Mouse (Mus musculus): Measurements from ENCODE around the gene Samd10. TPM values are rescaled to one million over a fixed set of nuclear protein-coding genes. Genes with fewer than 3 reads are reported as not detected.

Samd10 gene
- 7.8 and 8.6 TPM in 2 replicates for polyA plus RNA-seq (2015; fragmentation: Nextera tagmentation; extraction: Ambion mirVana)

DNA sequence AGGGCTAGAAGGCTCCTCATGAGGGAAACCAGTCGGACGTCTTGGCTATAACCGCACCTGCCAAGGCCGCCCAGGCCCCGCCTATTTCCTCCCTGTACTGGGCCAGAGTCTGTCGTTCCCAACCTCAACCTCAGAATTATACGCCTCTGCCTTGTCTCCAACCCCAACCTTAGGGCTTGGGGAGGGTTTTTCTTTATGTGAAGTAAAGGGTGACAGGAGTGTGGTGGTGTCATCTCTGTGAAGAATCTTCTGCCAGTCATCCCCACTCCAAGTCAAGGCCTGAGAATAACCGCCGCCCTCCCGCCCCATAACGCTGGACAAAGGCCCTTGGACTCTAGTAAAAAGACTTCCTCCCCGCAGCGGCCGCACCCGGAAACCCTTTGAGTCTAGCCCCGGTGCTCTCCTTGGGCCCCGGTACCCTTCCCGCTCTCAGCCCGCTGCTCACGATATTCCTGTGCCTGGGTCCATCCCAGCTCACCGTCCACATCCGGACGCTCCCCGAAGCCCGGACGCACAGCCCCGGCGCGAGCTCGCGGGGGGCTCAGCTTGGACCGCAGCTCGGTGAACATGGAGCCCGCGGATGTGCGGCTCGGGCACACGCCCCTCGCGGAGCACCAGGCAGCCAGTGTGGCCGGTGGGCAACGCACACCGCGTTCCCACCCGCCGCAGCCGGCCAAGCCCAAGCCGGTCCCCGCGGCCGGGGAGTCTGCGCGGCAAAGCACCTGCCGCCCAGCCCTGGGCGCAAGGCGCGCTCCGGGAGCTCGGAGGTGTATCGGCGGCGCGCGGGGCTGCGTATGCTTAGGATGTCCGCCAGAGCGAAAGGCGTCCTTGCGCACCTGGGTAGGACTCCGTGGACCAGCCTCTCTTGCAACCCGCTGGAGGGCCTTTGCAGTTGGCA is at the start of gene Samd10:
Samd10 (minus strand) TSS at position 759 of the 898 bp plus-strand sequence.
- Histone ChIP-seq H3K9ac (peak within 1 kb of the TSS; percentile 71), H3K4me1 (peaks cover 22% of the 10 kb centered on the region), H3K4me3 (peak within 1 kb of the TSS; percentile 96), H3K4me2 (replicated peaks) (peak within 1 kb of the TSS; percentile 95), H3K36me3 (no peaks in the 10 kb centered on the region), H3K27me3 (peaks cover 30% of the 10 kb centered on the region), H3K27ac (no peak within 1 kb of the TSS), H3K9me3 (no peaks in the 10 kb centered on the region)
- ATAC-seq (ENCODE audit: low FRiP score, low read depth) = no peak
- WGBS = 1% methylated on average over 66 of the region's 71 CpGs

DNA sequence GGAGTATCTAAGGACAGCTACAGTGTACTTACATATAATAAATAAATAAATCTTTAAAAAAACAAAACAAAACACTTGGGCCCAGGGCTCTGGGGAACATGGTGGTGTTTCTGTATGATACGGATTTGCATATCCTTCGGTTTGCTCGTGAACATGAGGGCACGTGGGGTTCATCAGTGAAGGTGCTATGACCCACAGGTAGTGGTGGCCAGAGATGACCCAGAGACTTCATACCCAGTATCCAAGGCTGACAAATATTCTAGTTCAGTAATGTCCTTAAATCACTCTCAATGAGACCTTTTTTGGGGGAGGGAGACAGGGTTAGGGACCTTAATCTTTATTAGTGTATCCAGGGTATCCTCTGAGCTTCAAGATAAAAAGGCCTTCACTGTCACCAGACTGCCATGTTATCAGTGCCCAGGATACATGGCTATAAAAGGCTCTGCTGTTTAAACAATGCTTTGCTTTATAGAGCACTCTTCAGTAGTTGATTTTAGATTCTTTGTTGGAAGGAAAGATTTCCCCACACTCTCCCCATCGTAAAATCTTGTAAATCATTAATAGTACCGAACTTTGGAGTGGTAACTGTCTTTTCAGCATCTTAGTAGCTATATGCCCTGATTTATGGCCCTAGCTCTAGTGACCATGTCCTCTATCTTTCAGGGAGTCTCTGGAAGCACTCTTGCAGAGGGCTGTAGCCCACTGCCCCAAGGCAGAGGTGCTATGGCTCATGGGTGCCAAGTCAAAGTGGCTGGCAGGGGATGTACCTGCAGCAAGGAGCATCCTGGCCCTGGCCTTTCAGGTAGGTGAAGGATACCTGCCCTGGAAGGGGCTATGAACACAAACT is 47.8 kb upstream of the Samd10 start:
- no peak overlapping the region for H3K9ac ChIP-seq
- ATAC-seq (ENCODE audit: low FRiP score, low read depth) = no peak
- H3K27ac ChIP-seq = no peak overlapping the region
- no peak overlapping the region for H3K4me2 ChIP-seq (replicated peaks)
- H3K36me3 ChIP-seq = peaks cover 87% of the 10 kb centered on the region
- no peak overlapping the region for H3K4me3 ChIP-seq
- peaks cover 16% of the 10 kb centered on the region for H3K4me1 ChIP-seq
- WGBS = 71% methylated on average over 6 of the region's 6 CpGs
- H3K9me3 ChIP-seq = no peaks in the 10 kb centered on the region
- H3K27me3 ChIP-seq = no peaks in the 10 kb centered on the region

DNA sequence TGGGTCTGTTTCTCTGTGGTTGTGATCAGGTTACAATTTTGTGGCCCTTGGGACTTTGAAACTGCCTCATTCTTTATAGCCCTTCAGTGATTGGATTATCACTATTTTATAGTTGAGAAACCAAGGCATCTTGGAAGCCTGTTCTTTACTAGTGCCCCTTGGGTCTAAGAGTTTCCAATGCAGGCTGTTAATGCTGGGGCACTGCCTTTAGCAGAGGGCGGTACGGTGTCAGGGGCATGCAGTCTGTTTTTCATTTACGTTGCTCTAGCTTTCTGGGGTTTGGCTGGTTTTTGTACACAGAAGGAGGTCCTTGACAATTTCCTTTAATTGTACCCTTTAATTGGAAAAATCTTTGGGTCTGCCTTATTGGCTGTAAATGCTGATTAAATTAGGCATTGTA is 46.7 kb upstream of the Samd10 start:
- Histone ChIP-seq H3K36me3 (peaks cover 87% of the 10 kb centered on the region), H3K4me1 (peaks cover 16% of the 10 kb centered on the region), H3K9me3 (no peaks in the 10 kb centered on the region), H3K9ac (no peak overlapping the region), H3K27me3 (no peaks in the 10 kb centered on the region), H3K4me2 (replicated peaks) (no peak overlapping the region), H3K27ac (no peak overlapping the region; the same call in 1 of the 2 replicates), H3K4me3 (no peak overlapping the region)
- peak; percentile 62; the same call in 1 of the 2 replicates for ATAC-seq (ENCODE audit: low FRiP score, low read depth)
- WGBS = 23% methylated on average over 3 of the region's 3 CpGs

DNA sequence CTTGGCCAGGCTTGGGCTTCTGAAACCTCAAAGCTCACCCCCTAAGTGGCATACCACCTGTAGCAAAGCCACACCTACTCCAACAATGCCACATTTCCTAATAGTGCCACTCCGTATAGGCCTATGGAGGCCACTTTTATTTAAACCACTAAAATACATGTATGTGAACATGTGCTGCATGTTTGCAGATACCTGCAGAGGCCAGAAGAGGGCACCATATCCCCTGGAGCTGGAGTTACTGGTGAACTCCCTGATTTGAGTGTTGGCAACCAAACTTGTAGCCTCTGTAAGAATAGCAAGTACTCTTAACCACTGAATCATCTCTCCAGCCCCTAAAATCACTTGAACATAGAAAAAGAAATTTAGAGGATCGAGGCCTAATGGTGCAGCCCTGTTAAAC is 45.3 kb upstream of the Samd10 start:
- H3K9me3 ChIP-seq = no peaks in the 10 kb centered on the region
- H3K4me2 ChIP-seq (replicated peaks) = no peak overlapping the region
- no peak overlapping the region for H3K27ac ChIP-seq
- no peak overlapping the region for H3K4me3 ChIP-seq
- no peaks in the 10 kb centered on the region for H3K27me3 ChIP-seq
- no peak for ATAC-seq (ENCODE audit: low FRiP score, low read depth)
- no peak overlapping the region for H3K9ac ChIP-seq
- 82% methylated on average over 2 of the region's 2 CpGs for WGBS
- peaks cover 86% of the 10 kb centered on the region for H3K36me3 ChIP-seq
- H3K4me1 ChIP-seq = peaks cover 16% of the 10 kb centered on the region

DNA sequence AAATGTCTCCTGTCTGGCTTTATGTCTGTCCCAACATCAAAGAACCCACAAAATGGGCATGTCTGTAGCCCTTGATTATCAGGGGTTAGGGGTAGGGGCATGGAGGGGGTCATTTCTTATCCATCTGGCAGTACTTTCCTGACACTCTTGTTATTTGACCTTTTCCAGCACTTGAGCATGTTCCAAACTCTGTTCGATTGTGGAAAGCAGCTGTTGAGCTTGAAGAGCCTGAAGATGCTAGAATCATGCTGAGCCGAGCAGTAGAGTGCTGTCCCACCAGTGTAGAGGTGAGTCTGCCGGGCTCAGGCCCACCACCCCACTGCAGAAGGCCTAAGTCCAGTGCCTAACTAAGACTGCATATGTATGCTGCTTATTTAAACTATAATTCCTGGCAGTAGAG is 36.9 kb upstream of the Samd10 start:
- H3K4me3 ChIP-seq = no peak overlapping the region
- H3K4me2 ChIP-seq (replicated peaks) = no peak overlapping the region
- H3K36me3 ChIP-seq = peaks cover 81% of the 10 kb centered on the region
- 87% methylated on average over 3 of the region's 3 CpGs for WGBS
- H3K9ac ChIP-seq = no peak overlapping the region
- H3K9me3 ChIP-seq = no peaks in the 10 kb centered on the region
- ATAC-seq (ENCODE audit: low FRiP score, low read depth) = no peak
- no peaks in the 10 kb centered on the region for H3K4me1 ChIP-seq
- no peaks in the 10 kb centered on the region for H3K27me3 ChIP-seq
- H3K27ac ChIP-seq = no peak overlapping the region

DNA sequence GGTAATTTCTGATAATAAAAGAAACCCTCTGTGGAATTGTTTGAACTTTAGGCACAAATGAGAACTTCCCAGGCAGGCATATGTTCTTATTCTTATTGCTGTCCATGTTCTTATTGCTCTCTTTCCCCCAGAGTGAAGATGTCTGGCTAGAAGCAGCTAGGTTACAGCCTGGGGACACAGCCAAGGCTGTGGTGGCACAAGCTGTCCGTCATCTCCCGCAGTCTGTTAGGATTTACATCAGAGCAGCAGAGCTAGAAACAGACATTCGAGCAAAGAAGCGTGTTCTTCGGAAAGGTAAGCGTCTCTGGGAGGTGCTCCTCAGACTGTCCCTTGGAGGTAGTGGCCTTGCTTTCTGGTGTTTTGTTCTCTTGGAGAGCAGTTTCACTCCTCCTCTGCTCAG is 33.6 kb upstream of the Samd10 start:
- Histone ChIP-seq H3K4me1 (no peaks in the 10 kb centered on the region), H3K27me3 (no peaks in the 10 kb centered on the region), H3K9ac (no peak overlapping the region), H3K4me2 (replicated peaks) (no peak overlapping the region), H3K27ac (no peak overlapping the region), H3K9me3 (no peaks in the 10 kb centered on the region), H3K4me3 (no peak overlapping the region), H3K36me3 (peaks cover 75% of the 10 kb centered on the region)
- ATAC-seq (ENCODE audit: low FRiP score, low read depth) = no peak
- 92% methylated on average over 6 of the region's 6 CpGs for WGBS

DNA sequence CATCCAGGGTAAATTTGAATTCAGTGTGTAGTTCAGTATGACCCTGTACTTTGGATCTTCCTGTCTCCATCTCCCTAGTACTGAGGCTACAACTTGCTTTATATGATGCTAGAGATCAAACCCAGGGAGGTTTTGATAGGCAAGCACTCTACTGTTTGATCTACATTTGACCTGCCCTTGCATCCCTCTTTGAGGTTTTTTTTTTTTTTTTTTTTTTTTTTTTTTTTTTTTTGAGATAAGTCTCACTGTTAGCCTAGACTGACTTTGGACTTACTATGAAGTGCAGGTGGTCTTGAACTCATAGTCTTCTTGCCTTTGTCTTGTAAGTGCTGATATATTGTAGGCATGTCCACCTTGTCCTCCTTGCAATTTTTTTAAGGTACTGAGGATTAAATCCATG is 29.5 kb upstream of the Samd10 start:
- Histone ChIP-seq H3K27me3 (no peaks in the 10 kb centered on the region), H3K9me3 (no peaks in the 10 kb centered on the region), H3K27ac (no peak overlapping the region), H3K4me2 (replicated peaks) (no peak overlapping the region), H3K4me3 (no peak overlapping the region), H3K9ac (no peak overlapping the region), H3K36me3 (peaks cover 65% of the 10 kb centered on the region), H3K4me1 (no peaks in the 10 kb centered on the region)
- no peak for ATAC-seq (ENCODE audit: low FRiP score, low read depth)

DNA sequence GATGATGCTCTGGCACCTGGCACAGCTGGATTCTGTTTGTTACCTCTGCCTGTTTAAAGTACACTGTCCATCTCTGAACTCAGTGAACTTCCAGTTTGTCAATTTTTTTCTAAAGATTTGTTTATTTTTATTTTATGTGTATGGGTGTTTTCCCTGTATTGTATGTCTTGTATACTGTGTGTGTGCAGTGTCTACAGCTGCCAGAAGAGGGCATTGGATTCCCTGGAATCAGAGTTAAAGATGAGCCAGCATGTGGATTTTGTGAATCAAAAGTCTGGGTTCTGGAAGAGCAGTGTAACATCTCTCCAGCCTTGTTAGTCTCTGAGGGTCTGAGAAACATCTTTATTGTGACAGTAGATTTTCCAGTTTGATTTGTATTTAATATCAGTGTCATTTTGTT is 24.4 kb upstream of the Samd10 start:
- Histone ChIP-seq H3K4me3 (no peak overlapping the region), H3K9ac (no peak overlapping the region), H3K36me3 (peaks cover 70% of the 10 kb centered on the region), H3K4me1 (no peaks in the 10 kb centered on the region), H3K9me3 (no peaks in the 10 kb centered on the region), H3K4me2 (replicated peaks) (no peak overlapping the region), H3K27ac (no peak overlapping the region), H3K27me3 (no peaks in the 10 kb centered on the region)
- no peak for ATAC-seq (ENCODE audit: low FRiP score, low read depth)

DNA sequence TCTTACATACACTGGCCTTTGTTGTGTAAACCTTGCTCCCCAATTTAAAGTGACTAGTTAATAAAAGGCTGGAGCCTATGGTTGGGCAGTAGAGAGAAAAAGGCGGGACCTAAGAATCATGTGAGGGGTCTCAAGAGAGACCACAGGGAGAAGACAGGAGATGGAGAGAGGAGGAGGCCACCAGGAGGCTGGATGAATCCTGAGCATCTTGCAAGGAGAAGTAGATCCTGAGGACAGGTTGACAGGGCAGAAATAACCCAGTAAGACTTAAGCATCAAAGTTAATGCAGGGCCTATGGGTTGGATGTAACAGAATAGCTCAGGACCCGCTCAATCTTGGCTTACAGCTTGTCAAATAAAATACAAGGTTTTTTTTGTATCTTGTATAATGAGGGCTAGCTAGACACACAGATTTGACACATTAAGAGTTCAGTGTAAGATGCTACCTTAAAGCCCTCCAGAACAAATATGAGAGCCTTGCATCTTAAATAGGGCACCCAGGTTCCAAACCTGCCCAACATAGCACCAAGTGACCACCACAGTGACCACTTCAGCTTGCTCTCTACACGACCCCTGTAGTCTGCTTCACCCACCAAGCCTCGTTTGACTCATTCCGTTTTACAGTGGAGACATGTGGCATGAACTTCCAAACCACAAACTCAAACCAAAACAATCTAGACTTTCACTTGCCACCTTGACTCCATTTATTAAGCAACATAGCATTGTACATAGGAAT is 19.9 kb upstream of the Samd10 start:
- Histone ChIP-seq H3K27me3 (no peaks in the 10 kb centered on the region), H3K4me1 (no peaks in the 10 kb centered on the region), H3K4me3 (no peak overlapping the region), H3K4me2 (replicated peaks) (no peak overlapping the region), H3K36me3 (peaks cover 67% of the 10 kb centered on the region), H3K9me3 (no peaks in the 10 kb centered on the region), H3K27ac (no peak overlapping the region), H3K9ac (no peak overlapping the region)
- ATAC-seq (ENCODE audit: low FRiP score, low read depth) = no peak
- 85% methylated on average over 5 of the region's 5 CpGs for WGBS

DNA sequence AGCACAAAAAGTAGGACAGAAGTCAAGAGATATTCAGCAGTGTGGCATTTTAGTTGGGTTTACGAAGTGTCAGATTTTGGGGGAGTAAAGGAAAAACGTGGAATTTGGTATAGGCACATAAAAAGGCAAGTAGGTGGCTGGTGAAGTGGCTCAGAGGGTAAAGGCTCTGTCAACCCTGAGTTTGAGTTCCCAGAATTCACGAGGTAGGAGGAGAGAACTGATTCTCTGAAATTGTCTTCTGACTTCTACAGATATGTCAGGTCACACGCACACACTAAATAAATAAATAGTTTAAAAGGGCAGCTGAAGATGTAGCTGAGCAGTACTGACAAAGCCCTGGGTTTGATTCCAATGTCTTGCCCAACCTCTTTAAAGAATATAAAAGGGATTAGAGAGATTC is 3.4 kb upstream of the Samd10 start:
- H3K4me2 ChIP-seq (replicated peaks) = peak overlapping the region; percentile 84
- no peak for ATAC-seq (ENCODE audit: low FRiP score, low read depth)
- peaks cover 28% of the 10 kb centered on the region for H3K27me3 ChIP-seq
- 0 out of 2 replicates have a peak, but pooled peaks cover 3% of the 10 kb centered on the region for H3K36me3 ChIP-seq
- WGBS = 77% methylated on average over 4 of the region's 4 CpGs
- H3K27ac ChIP-seq = no peak overlapping the region
- H3K4me1 ChIP-seq = peaks cover 22% of the 10 kb centered on the region
- no peaks in the 10 kb centered on the region for H3K9me3 ChIP-seq
- H3K4me3 ChIP-seq = peak overlapping the region; percentile 96
- no peak overlapping the region; the same call in 1 of the 2 replicates for H3K9ac ChIP-seq

DNA sequence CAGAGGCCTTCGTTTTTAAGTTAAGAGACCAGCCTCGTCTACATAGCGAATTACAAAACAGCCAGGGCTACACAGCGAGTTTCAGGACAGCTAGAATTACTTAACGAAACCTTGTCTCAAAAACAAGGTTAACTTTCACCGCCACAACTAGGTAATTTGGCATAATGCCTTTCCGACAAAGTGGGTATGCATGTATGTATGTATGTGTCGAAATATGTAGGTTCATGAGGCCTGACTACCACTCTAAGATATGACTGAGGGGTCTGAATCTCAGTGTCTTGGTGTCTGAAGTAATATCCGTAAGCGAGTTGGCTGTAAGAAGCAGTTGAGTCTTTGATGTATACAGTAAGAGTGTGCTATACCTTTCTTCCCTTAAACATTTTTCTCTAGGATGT is 2.7 kb upstream of the Samd10 start:
- no peak overlapping the region for H3K27ac ChIP-seq
- ATAC-seq (ENCODE audit: low FRiP score, low read depth) = no peak
- 0 out of 2 replicates have a peak, but pooled peaks cover 2% of the 10 kb centered on the region for H3K36me3 ChIP-seq
- peak overlapping the region; percentile 96 for H3K4me3 ChIP-seq
- H3K4me1 ChIP-seq = peaks cover 22% of the 10 kb centered on the region
- H3K4me2 ChIP-seq (replicated peaks) = peak overlapping the region; percentile 84
- 28% methylated on average over 10 of the region's 10 CpGs for WGBS
- peaks cover 30% of the 10 kb centered on the region for H3K27me3 ChIP-seq
- peak overlapping the region; percentile 93 for H3K9ac ChIP-seq
- no peaks in the 10 kb centered on the region for H3K9me3 ChIP-seq

Measured in limb, embryonic 13.5 days (tissue).